Mouse (Mus musculus) lung, postnatal 0 days (tissue): ENCODE results near the gene Eif4a2.

ENCODE experiments used
- CTCF ChIP-seq: IDR thresholded peaks from 2 replicates; pipeline ENCODE4 v1.5.1; 2016; ENCODE audit warnings: antibody characterized with exemption, mild to moderate bottlenecking
- EP300 ChIP-seq: IDR thresholded peaks from 2 replicates; pipeline ENCODE4 v1.6.1; 2016; ENCODE audit warnings: antibody characterized with exemption, mild to moderate bottlenecking, control low read depth

GRCm38 (mm10) chr16:23099632-23100031 lies 7.6 kb upstream of the Eif4a2 start:
- TF ChIP-seq CTCF: no peak
- TF ChIP-seq EP300: no peak
